Comparison of ENCODE assay signal across 9 mouse cellular contexts in genomic region chr16:4273702-4274476, GRCm38 (mm10).
A peak's percentile ranks its signal among the peaks of the same experiment; 100 is the strongest.
DNase-seq lines count a peak whose midpoint lies in the region; ATAC-seq lines count a peak whose summit lies in the region.
"Had no signal": no experiment of that assay in that cellular context is flagged by ENCODE, and none has a peak within 500 bp of the region (broad histone marks: within the 10 kb centered on the region; RNA-seq: fewer than 3 reads in every experiment).

No protein-coding gene starts in this region.

- 0 out of 2 replicates have a peak, but pooled peaks cover 3% of the 10 kb centered on the region for H3K4me1 ChIP-seq in midbrain, embryonic 14.5 days (ENCODE audit: control insufficient read depth, insufficient read depth, low read length)
- H3K4me1 ChIP-seq in midbrain, embryonic 10.5 days = no peaks in the 10 kb centered on the region
- peaks cover 5% of the 10 kb centered on the region; the same call in 1 of the 2 replicates for H3K4me1 ChIP-seq in neural tube, embryonic 15.5 days
- peaks cover 3% of the 10 kb centered on the region; the same call in 1 of the 2 replicates for H3K4me1 ChIP-seq in midbrain, embryonic 13.5 days (replicated peaks)
- H3K4me1 ChIP-seq: liver, embryonic 15.5 days had no signal

- 76% methylated on average over 12 of the region's 12 CpGs for WGBS in midbrain, embryonic 14.5 days
- WGBS in midbrain, embryonic 10.5 days = 84% methylated on average over 12 of the region's 12 CpGs
- WGBS in neural tube, embryonic 15.5 days = 45% methylated on average over 12 of the region's 12 CpGs
- 82% methylated on average over 12 of the region's 12 CpGs for WGBS in midbrain, embryonic 13.5 days

- DNase-seq in midbrain, embryonic 14.5 days = peak; percentile 59
- no peak for DNase-seq in midbrain, embryonic 10.5 days (ENCODE audit: low spot score)
- DNase-seq in frontal cortex, postnatal 10 days (ENCODE audit: low spot score in 2 of 2) = peak; percentile 54 to 58
- peak; percentile 72 for DNase-seq in heart, postnatal 25 days (ENCODE audit: low spot score)
- peak; percentile 60 to 66 for DNase-seq in layer of hippocampus, postnatal 36 days

- H3K27ac ChIP-seq in midbrain, embryonic 14.5 days (replicated peaks; ENCODE audit: low read depth, low read length) = no peak overlapping the region; the same call in 1 of the 2 replicates
- H3K27ac ChIP-seq in midbrain, embryonic 10.5 days (replicated peaks) = no peak overlapping the region
- H3K27ac ChIP-seq in neural tube, embryonic 15.5 days (replicated peaks) = no peak overlapping the region
- H3K27ac ChIP-seq in midbrain, embryonic 13.5 days = no peak overlapping the region
- H3K27ac ChIP-seq: liver, embryonic 15.5 days had no signal

- no peaks in the 10 kb centered on the region for H3K9me3 ChIP-seq in midbrain, embryonic 14.5 days (ENCODE audit: control insufficient read depth, low read length)
- H3K9me3 ChIP-seq in midbrain, embryonic 10.5 days (replicated peaks) = no peaks in the 10 kb centered on the region
- H3K9me3 ChIP-seq in neural tube, embryonic 15.5 days (replicated peaks) = no peaks in the 10 kb centered on the region
- no peaks in the 10 kb centered on the region for H3K9me3 ChIP-seq in midbrain, embryonic 13.5 days
- H3K9me3 ChIP-seq: liver, embryonic 15.5 days had no signal

- no peak for ATAC-seq in midbrain, embryonic 14.5 days (ENCODE audit: low FRiP score, low TSS enrichment)
- 0 out of 2 replicates have a peak, but pooled peaks have one; percentile 38 for ATAC-seq in neural tube, embryonic 15.5 days (ENCODE audit: low FRiP score)
- ATAC-seq in granulocyte monocyte progenitor cell, adult 5-6 weeks (replicated peaks; ENCODE audit: poor library complexity, severe bottlenecking) = no peak
- ATAC-seq in midbrain, embryonic 13.5 days = no peak

- no peaks in the 10 kb centered on the region for H3K36me3 ChIP-seq in midbrain, embryonic 14.5 days (ENCODE audit: control insufficient read depth, insufficient read depth, low read length)
- no peaks in the 10 kb centered on the region for H3K36me3 ChIP-seq in midbrain, embryonic 10.5 days
- H3K36me3 ChIP-seq in neural tube, embryonic 15.5 days = no peaks in the 10 kb centered on the region
- no peaks in the 10 kb centered on the region for H3K36me3 ChIP-seq in midbrain, embryonic 13.5 days
- H3K36me3 ChIP-seq: liver, embryonic 15.5 days had no signal

- no peak overlapping the region for H3K4me2 ChIP-seq in midbrain, embryonic 14.5 days (ENCODE audit: low read length)
- H3K4me2 ChIP-seq in neural tube, embryonic 15.5 days = no peak overlapping the region
- no peak overlapping the region for H3K4me2 ChIP-seq in midbrain, embryonic 13.5 days (replicated peaks)
- H3K4me2 ChIP-seq: liver, embryonic 15.5 days had no signal

- H3K27me3 ChIP-seq in midbrain, embryonic 14.5 days (ENCODE audit: control insufficient read depth, insufficient read depth, low read length) = no peaks in the 10 kb centered on the region
- no peaks in the 10 kb centered on the region for H3K27me3 ChIP-seq in midbrain, embryonic 10.5 days (ENCODE audit: low read depth, poor library complexity, severe bottlenecking)
- no peaks in the 10 kb centered on the region for H3K27me3 ChIP-seq in neural tube, embryonic 15.5 days (replicated peaks)
- H3K27me3 ChIP-seq in midbrain, embryonic 13.5 days = no peaks in the 10 kb centered on the region
- H3K27me3 ChIP-seq: liver, embryonic 15.5 days had no signal

- H3K4me3 ChIP-seq in midbrain, embryonic 14.5 days (replicated peaks; ENCODE audit: low read depth, low read length) = no peak overlapping the region
- H3K4me3 ChIP-seq in midbrain, embryonic 10.5 days = no peak overlapping the region
- H3K4me3 ChIP-seq in neural tube, embryonic 15.5 days (replicated peaks) = no peak overlapping the region
- H3K4me3 ChIP-seq in midbrain, embryonic 13.5 days (replicated peaks) = no peak overlapping the region
- H3K4me3 ChIP-seq: liver, embryonic 15.5 days had no signal

- intact Hi-C loops in heart, postnatal 25 days (cut with DNase I) = loop anchor here (5.0 kb wide), 1 partner anchor 197 kb away; the partner anchor contains the start of gene Trap1

- no peak overlapping the region for H3K9ac ChIP-seq in midbrain, embryonic 14.5 days (replicated peaks; ENCODE audit: low read length)
- H3K9ac ChIP-seq in neural tube, embryonic 15.5 days (replicated peaks) = no peak overlapping the region
- H3K9ac ChIP-seq in midbrain, embryonic 13.5 days (replicated peaks) = no peak overlapping the region
- H3K9ac ChIP-seq: liver, embryonic 15.5 days had no signal
